Mouse (Mus musculus): ENCODE measurements around the gene Zfp653.

Zfp653 gene

GRCm38 (mm10) chr9:22028467-22028866 is 42.7 kb downstream of the Zfp653 start:
- no peak for DNase-seq (ENCODE audit: low spot score)

- DNase-seq (ENCODE audit: low spot score): no peak
These were observed 46.6 kb downstream of the Zfp653 start for GRCm38 (mm10) chr9:22024592-22024991.

GRCm38 (mm10) chr9:22017208-22017825 is 53.9 kb downstream of the Zfp653 start:
- DNase-seq (ENCODE audit: low spot score): no peak

GRCm38 (mm10) chr9:22016245-22016644 is 54.9 kb downstream of the Zfp653 start:
- DNase-seq (ENCODE audit: low spot score): no peak

DNA sequence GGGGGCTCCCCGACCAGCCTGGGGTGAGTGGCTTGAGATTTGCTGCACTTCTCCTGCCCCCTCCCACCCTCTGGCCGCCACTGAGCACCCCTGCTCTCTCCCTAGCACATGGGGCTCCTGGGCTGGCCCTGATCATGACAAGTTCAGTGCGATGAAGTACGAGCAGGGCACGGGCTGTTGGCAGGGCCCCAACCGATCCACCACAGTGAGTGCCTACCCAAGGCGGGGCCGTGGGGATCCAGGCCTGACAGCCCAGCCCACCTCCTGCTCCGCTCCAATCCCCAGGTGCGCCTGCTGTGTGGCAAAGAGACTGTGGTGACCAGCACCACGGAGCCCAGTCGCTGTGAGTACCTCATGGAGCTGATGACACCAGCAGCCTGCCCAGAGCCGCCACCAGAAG is 58.4 kb downstream of the Zfp653 start:
- no peak for DNase-seq (ENCODE audit: low spot score)

DNA sequence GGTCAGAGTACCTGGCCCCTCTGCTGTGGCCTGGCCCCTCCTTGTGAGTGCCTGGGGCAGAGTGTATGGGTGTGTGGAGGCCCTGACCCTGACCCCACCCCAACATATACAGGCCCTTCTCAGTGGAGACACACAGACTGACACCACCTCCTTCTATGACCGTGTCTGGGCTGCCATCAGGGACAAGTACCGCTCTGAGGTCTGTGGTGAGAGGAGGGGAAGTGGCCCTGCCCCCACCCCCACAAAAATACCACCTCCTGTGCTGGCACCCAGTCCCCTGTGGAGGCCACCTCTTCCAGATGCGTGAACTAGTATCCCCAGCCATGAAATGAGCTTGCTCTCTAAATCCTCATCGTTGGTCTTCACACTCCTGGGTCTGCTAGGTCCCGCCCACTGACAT is 60.1 kb downstream of the Zfp653 start:
- DNase-seq (ENCODE audit: low spot score): no peak
